8 mouse cellular contexts compared by ENCODE assay signal in genomic region chr16:93576412-93577082, GRCm38 (mm10). TPM values are rescaled to one million over a fixed set of nuclear protein-coding genes. Genes with fewer than 3 reads are reported as not detected.
A peak's percentile ranks its signal among the peaks of the same experiment; 100 is the strongest.
DNase-seq lines count a peak whose midpoint lies in the region; ATAC-seq and TF ChIP-seq lines count a peak whose summit lies in the region.

No protein-coding gene starts in this region.

- ATAC-seq in midbrain, embryonic 16.5 days = 0 out of 2 replicates have a peak, but pooled peaks have one; percentile 60

- intact Hi-C loops in heart, postnatal 25 days (cut with DNase I) = no loop called here
- intact Hi-C loops in left cerebral cortex, postnatal 14 days (cut with DNase I) = loop anchor here (2.0 kb wide), 1 partner anchor 32 kb away; no protein-coding TSS in a partner anchor

- no peaks in the 10 kb centered on the region for H3K9me3 ChIP-seq in midbrain, embryonic 16.5 days (replicated peaks; ENCODE audit: control insufficient read depth, low read length, poor library complexity, severe bottlenecking)

- no peaks in the 10 kb centered on the region for H3K27me3 ChIP-seq in cerebellum, adult 2 months (ENCODE audit: control insufficient read depth, insufficient read depth, low read length)
- H3K27me3 ChIP-seq in midbrain, embryonic 16.5 days (ENCODE audit: control insufficient read depth, insufficient read depth, low read depth, low read length) = no peaks in the 10 kb centered on the region

- TF ChIP-seq POLR2A in cerebellum, adult 2 months (IDR thresholded peaks at IDR 0.05; ENCODE audit: borderline replicate concordance, insufficient read depth, low read length) = no peak

- no peak overlapping the region for H3K4me3 ChIP-seq in cerebellum, adult 2 months (replicated peaks; ENCODE audit: insufficient read depth, low read depth, low read length)
- no peak overlapping the region for H3K4me3 ChIP-seq in midbrain, embryonic 16.5 days (ENCODE audit: low read depth, low read length)

- H3K4me1 ChIP-seq in cerebellum, adult 2 months (ENCODE audit: control insufficient read depth, insufficient read depth, low read length) = no peaks in the 10 kb centered on the region
- 0 out of 2 replicates have a peak, but pooled peaks cover 3% of the 10 kb centered on the region for H3K4me1 ChIP-seq in midbrain, embryonic 16.5 days (ENCODE audit: control insufficient read depth, insufficient read depth, low read length)

- WGBS in cerebellum, adult 2 months = 33% methylated on average over 14 of the region's 14 CpGs
- 35% methylated on average over 14 of the region's 14 CpGs for WGBS in midbrain, embryonic 16.5 days

- H3K9ac ChIP-seq in midbrain, embryonic 16.5 days (ENCODE audit: low read depth, low read length) = no peak overlapping the region

- TF ChIP-seq CTCF in cerebellum, adult 2 months (IDR thresholded peaks at IDR 0.05; ENCODE audit: borderline replicate concordance, insufficient read depth, low read depth, low read length) = peak; percentile 90

- H3K36me3 ChIP-seq in midbrain, embryonic 16.5 days (ENCODE audit: control insufficient read depth, insufficient read depth, low read length) = no peaks in the 10 kb centered on the region

- H3K27ac ChIP-seq in cerebellum, adult 2 months (ENCODE audit: insufficient read depth, low read length) = no peak overlapping the region
- H3K27ac ChIP-seq in midbrain, embryonic 16.5 days (ENCODE audit: low read length) = no peak overlapping the region

- H3K4me2 ChIP-seq in midbrain, embryonic 16.5 days (ENCODE audit: low read length) = no peak overlapping the region; the same call in 1 of the 2 replicates

- peak; percentile 91 for DNase-seq in heart, adult 11 months
- no peak for DNase-seq in heart, postnatal 25 days (ENCODE audit: low spot score)
- DNase-seq in cerebellum, adult 2 months = peak; percentile 61 to 82
- peak; percentile 49 to 92 for DNase-seq in frontal cortex, adult 2 months (ENCODE audit: extremely low spot score in 1 of 2, low spot score in 1 of 2)
- peak; percentile 91 for DNase-seq in induced T-regulatory cell, adult 2 months (ENCODE audit: low read depth)
- DNase-seq in left cerebral cortex, postnatal 14 days (ENCODE audit: low spot score in 2 of 2) = peak; percentile 78 to 90
- peak; percentile 75 to 87 for DNase-seq in spleen, postnatal 10 days (ENCODE audit: low spot score in 2 of 2)

RNA-seq across cellular contexts. Expression of gene Setd4, which starts 27.3 kb away (rescaled TPM):
- total RNA-seq in heart, postnatal 25 days (2021) = 1 to 10 TPM; 1.5 TPM
- 15.7 and 16.3 TPM in 2 replicates for polyA plus RNA-seq in cerebellum, adult 2 months (2012; rRNA removed)
- polyA plus RNA-seq in frontal cortex, adult 2 months (2012; rRNA removed) = 20.4 and 22.2 TPM in 2 replicates
- total RNA-seq in left cerebral cortex, postnatal 14 days (2021) = 1 to 10 TPM; 9.2 to 10.0 TPM
- 19.5 and 22.4 TPM in 2 replicates for polyA plus RNA-seq in midbrain, embryonic 16.5 days (2015; fragmentation: Nextera tagmentation; extraction: Ambion mirVana)

RNA-seq across cellular contexts. Expression of gene Cbr1, which starts 29.1 kb away (rescaled TPM):
- total RNA-seq in heart, postnatal 25 days (2021) = 10 to 100 TPM; 26.1 to 27.5 TPM
- 121 and 129 TPM in 2 replicates for polyA plus RNA-seq in cerebellum, adult 2 months (2012; rRNA removed)
- 128 and 137 TPM in 2 replicates for polyA plus RNA-seq in frontal cortex, adult 2 months (2012; rRNA removed)
- total RNA-seq in left cerebral cortex, postnatal 14 days (2021) = 10 to 100 TPM; 59.9 to 61.7 TPM
- polyA plus RNA-seq in midbrain, embryonic 16.5 days (2015; fragmentation: Nextera tagmentation; extraction: Ambion mirVana) = 146 and 150 TPM in 2 replicates

RNA-seq across cellular contexts. Expression of gene Gm5678, which starts 51.4 kb away (rescaled TPM):
- 1 to 10 TPM in 1 of 2 experiments, under 1 TPM in 1; 0.67 to 1.1 TPM for total RNA-seq in heart, postnatal 25 days (2021)
- 0.11 TPM in 1 of 2 replicates, not detected in the other for polyA plus RNA-seq in cerebellum, adult 2 months (2012; rRNA removed)
- polyA plus RNA-seq in frontal cortex, adult 2 months (2012; rRNA removed) = 0.28 and 0.71 TPM in 2 replicates
- 1 to 10 TPM; 2.1 to 2.9 TPM for total RNA-seq in left cerebral cortex, postnatal 14 days (2021)
- polyA plus RNA-seq in midbrain, embryonic 16.5 days (2015; fragmentation: Nextera tagmentation; extraction: Ambion mirVana) = not detected in 2 replicates
